Mouse (Mus musculus) CH12.LX (cell line): Measurements from ENCODE around the gene Chst5.
"Not testable (repeated sequence)": the region's sequence is repeated elsewhere in the genome, so short reads cannot be mapped to it uniquely, and the experiment has no call there.

Source experiments
- BHLHE40 ChIP-seq: IDR thresholded peaks from 2 replicates; pipeline ENCODE4 v1.6.1; 2011; ENCODE audit warnings: mild to moderate bottlenecking, low read depth, low read length, improper control_type of control experiment
- CTCF ChIP-seq, 2 experiments: IDR thresholded peaks in 1 of 2; conservative IDR thresholded peaks in 1 of 2; 2 replicates each; pipeline ENCODE4 v1.5.1; 2011 to 2012; ENCODE audit warnings: low read depth in 2 of 2, low read length in 2 of 2, improper control_type of control experiment in 1 of 2, inconsistent platforms in 1 of 2, mild to moderate bottlenecking in 1 of 2, moderate library complexity in 1 of 2
- EP300 ChIP-seq: IDR thresholded peaks from 2 replicates; pipeline ENCODE4 v1.6.1; 2011; ENCODE audit warnings: low read length, improper control_type of control experiment
- JUN ChIP-seq: IDR thresholded peaks from 2 replicates; pipeline ENCODE4 v1.6.1; 2011; ENCODE audit warnings: low read depth, mild to moderate bottlenecking, low read length, improper control_type of control experiment, moderate library complexity; ENCODE audit not compliant: insufficient read depth
- RAD21 ChIP-seq: IDR thresholded peaks from 2 replicates; pipeline ENCODE4 v1.6.1; 2011; ENCODE audit warnings: low read depth, mild to moderate bottlenecking, low read length, improper control_type of control experiment, moderate library complexity
- TCF12 ChIP-seq: IDR thresholded peaks from 2 replicates; pipeline ENCODE4 v1.6.1; 2014; ENCODE audit warnings: low read depth, mild to moderate bottlenecking, inconsistent platforms, low read length, improper control_type of control experiment
- ZKSCAN1 ChIP-seq: IDR thresholded peaks from 2 replicates; pipeline ENCODE4 v1.6.1; 2012; ENCODE audit warnings: low read depth, inconsistent platforms, low read length, improper control_type of control experiment, borderline replicate concordance

GRCm38 (mm10) chr8:111853219-111853618, 57.0 kb downstream of the Chst5 start:
- not testable (repeated sequence) for TF ChIP-seq CTCF (conservative IDR thresholded peaks at IDR 0.05 in 1 of 2, IDR thresholded peaks at IDR 0.05 in 1 of 2; ENCODE audit: low read depth in 2 of 2, low read length in 2 of 2); JUN; EP300; BHLHE40; RAD21; TCF12; ZKSCAN1
